Mouse (Mus musculus): Measurements from ENCODE around the gene Ebf1. TPM values are rescaled to one million over a fixed set of nuclear protein-coding genes. Genes with fewer than 3 reads are reported as not detected.

Gene Ebf1
- polyA plus RNA-seq, 1 experiment from 2014 or later, result 61.7 TPM

GRCm38 (mm10) chr11:44665156-44665682 is 48.1 kb downstream of the Ebf1 start:
- no peaks in the 10 kb centered on the region for H3K27me3 ChIP-seq (ENCODE audit: control insufficient read depth, insufficient read depth, low read length)
- 1% methylated on average over 18 of the region's 18 CpGs for WGBS

DNA sequence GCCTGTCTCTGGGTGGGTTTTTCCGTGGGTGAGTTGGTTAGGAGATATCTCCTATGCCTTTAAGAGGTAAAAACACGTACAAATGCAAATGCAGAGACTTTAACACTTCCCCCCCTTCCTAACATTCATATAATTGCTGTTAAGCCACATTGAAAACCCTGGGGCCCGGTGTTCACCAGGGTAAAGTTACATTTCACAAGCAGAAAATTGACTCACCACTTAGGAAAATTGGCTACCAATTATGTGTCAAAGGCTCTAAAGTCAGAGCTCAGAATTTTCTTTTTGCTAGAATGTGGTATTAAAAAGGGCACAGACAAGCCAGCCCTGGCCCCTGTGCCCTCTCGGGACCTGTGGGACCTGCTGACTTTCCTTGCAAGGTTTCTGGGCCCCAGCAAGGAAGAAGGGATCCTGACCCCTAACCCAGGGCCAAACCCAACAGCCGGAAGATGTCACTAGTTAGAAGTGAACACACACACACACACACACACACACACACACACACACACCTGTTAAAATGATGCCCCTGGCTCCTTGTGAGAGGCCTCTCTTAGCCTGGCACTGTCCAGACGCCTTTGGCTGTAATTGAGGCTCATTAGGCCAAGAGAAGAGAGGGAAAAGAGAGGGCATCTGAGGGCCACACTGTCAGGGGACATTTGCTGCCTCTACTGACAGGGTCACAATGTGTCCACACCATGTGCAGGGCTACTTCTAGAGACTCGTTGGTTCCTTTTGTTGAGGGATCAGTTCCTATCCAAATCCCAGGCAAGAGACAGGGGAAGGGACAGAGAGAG is 48.8 kb downstream of the Ebf1 start:
- H3K4me1 ChIP-seq (ENCODE audit: control insufficient read depth, insufficient read depth, low read length), result peaks cover 26% of the 10 kb centered on the region
- ATAC-seq (ENCODE audit: insufficient number of reproducible peaks, low FRiP score, low TSS enrichment, low read depth) (0 out of 2 replicates have a peak, but pooled peaks have one; percentile 22), DNase-seq (ENCODE audit: low spot score) (no peak)
- H3K36me3 ChIP-seq (ENCODE audit: control insufficient read depth, insufficient read depth, low read length), result no peaks in the 10 kb centered on the region
- H3K27ac ChIP-seq (replicated peaks; ENCODE audit: low read depth, low read length), result peak overlapping the region; percentile 37; the same call in 1 of the 2 replicates
- no peak overlapping the region for H3K9ac ChIP-seq (ENCODE audit: low read length)
- no peaks in the 10 kb centered on the region for H3K9me3 ChIP-seq (ENCODE audit: control insufficient read depth, low read length)
- no peak overlapping the region for H3K4me3 ChIP-seq (ENCODE audit: low read depth, low read length)
- peak overlapping the region; percentile 34 for H3K4me2 ChIP-seq (ENCODE audit: low read depth, severe bottlenecking)
- WGBS, result 12% methylated on average over 7 of the region's 7 CpGs
- H3K27me3 ChIP-seq (ENCODE audit: control insufficient read depth, insufficient read depth, low read length), result no peaks in the 10 kb centered on the region

More at GRCm38 (mm10) chr11:44665156-44665682, 48.1 kb downstream of the Ebf1 start:
- H3K4me3 ChIP-seq (ENCODE audit: low read depth, low read length), result no peak overlapping the region
- peak overlapping the region; percentile 58 for H3K9ac ChIP-seq (ENCODE audit: low read length)
- peak overlapping the region; percentile 37; the same call in 1 of the 2 replicates for H3K27ac ChIP-seq (replicated peaks; ENCODE audit: low read depth, low read length)
- no peaks in the 10 kb centered on the region for H3K9me3 ChIP-seq (ENCODE audit: control insufficient read depth, low read length)
- peaks cover 26% of the 10 kb centered on the region for H3K4me1 ChIP-seq (ENCODE audit: control insufficient read depth, insufficient read depth, low read length)
- peak overlapping the region; percentile 34 for H3K4me2 ChIP-seq (ENCODE audit: low read depth, severe bottlenecking)
- DNase-seq (ENCODE audit: low spot score) (peak; percentile 82), ATAC-seq (ENCODE audit: insufficient number of reproducible peaks, low FRiP score, low TSS enrichment, low read depth) (peak; percentile 90)
- no peaks in the 10 kb centered on the region for H3K36me3 ChIP-seq (ENCODE audit: control insufficient read depth, insufficient read depth, low read length)

DNA sequence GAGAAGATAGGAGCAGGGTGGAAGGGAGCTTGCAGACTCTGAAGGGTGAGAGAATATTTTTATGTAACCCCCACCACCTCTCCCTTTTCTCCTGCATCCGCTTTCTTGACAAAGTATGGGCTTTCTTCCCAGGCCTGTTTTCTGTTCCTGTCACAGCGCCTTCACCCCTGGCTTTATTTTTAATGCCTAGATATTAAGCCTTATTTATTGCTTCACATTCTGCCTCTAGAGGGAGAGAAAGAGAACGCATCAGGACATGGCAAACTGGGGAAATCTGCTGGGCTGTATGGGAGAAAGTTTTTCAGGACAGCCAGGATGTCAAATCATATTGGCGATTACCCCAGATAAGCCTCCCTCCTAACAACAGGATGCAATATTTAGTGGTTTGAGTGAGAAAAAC is 49.6 kb downstream of the Ebf1 start:
- DNase-seq (ENCODE audit: low spot score) (no peak), ATAC-seq (ENCODE audit: insufficient number of reproducible peaks, low FRiP score, low TSS enrichment, low read depth) (no peak)
- Histone ChIP-seq H3K27ac (replicated peaks; ENCODE audit: low read depth, low read length) (no peak overlapping the region), H3K4me3 (ENCODE audit: low read depth, low read length) (no peak overlapping the region), H3K4me2 (ENCODE audit: low read depth, severe bottlenecking) (no peak overlapping the region), H3K36me3 (ENCODE audit: control insufficient read depth, insufficient read depth, low read length) (no peaks in the 10 kb centered on the region), H3K27me3 (ENCODE audit: control insufficient read depth, insufficient read depth, low read length) (no peaks in the 10 kb centered on the region), H3K9me3 (ENCODE audit: control insufficient read depth, low read length) (no peaks in the 10 kb centered on the region), H3K9ac (ENCODE audit: low read length) (no peak overlapping the region), H3K4me1 (ENCODE audit: control insufficient read depth, insufficient read depth, low read length) (peaks cover 26% of the 10 kb centered on the region)
- 35% methylated on average over 4 of the region's 4 CpGs for WGBS

DNA sequence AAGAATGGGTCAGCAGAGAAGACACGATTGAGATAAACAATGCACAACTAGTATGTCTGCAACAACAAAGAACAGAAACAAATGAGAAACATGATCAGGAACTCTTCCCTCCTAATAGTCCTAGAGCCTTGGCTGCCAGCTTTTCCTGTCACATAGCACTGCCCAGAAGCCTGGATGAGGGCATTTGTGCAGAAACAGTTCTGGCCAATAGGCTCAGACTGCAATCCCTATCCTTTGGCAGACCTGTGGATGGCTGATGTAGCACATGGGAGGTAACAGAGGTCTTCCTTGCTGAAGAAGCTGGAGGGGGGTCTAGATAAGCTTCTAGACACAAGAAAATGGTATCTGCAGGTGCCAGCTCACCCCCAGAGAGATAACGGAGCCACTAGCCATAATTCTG is 64.2 kb downstream of the Ebf1 start:
- no peak overlapping the region for H3K4me2 ChIP-seq (ENCODE audit: low read depth, severe bottlenecking)
- H3K27me3 ChIP-seq (ENCODE audit: control insufficient read depth, insufficient read depth, low read length), result no peaks in the 10 kb centered on the region
- ATAC-seq (ENCODE audit: insufficient number of reproducible peaks, low FRiP score, low TSS enrichment, low read depth) (no peak), DNase-seq (ENCODE audit: low spot score) (no peak)
- H3K4me3 ChIP-seq (ENCODE audit: low read depth, low read length), result no peak overlapping the region
- H3K9ac ChIP-seq (ENCODE audit: low read length), result no peak overlapping the region
- no peaks in the 10 kb centered on the region for H3K36me3 ChIP-seq (ENCODE audit: control insufficient read depth, insufficient read depth, low read length)
- 90% methylated on average over 2 of the region's 2 CpGs for WGBS
- no peak overlapping the region for H3K27ac ChIP-seq (replicated peaks; ENCODE audit: low read depth, low read length)
- H3K4me1 ChIP-seq (ENCODE audit: control insufficient read depth, insufficient read depth, low read length), result peaks cover 23% of the 10 kb centered on the region
- no peaks in the 10 kb centered on the region for H3K9me3 ChIP-seq (ENCODE audit: control insufficient read depth, low read length)

- Histone ChIP-seq H3K4me1 (ENCODE audit: control insufficient read depth, insufficient read depth, low read length) (peaks cover 25% of the 10 kb centered on the region), H3K27ac (replicated peaks; ENCODE audit: low read depth, low read length) (no peak overlapping the region), H3K36me3 (ENCODE audit: control insufficient read depth, insufficient read depth, low read length) (no peaks in the 10 kb centered on the region), H3K27me3 (ENCODE audit: control insufficient read depth, insufficient read depth, low read length) (no peaks in the 10 kb centered on the region), H3K9ac (ENCODE audit: low read length) (no peak overlapping the region), H3K4me2 (ENCODE audit: low read depth, severe bottlenecking) (no peak overlapping the region), H3K4me3 (ENCODE audit: low read depth, low read length) (no peak overlapping the region), H3K9me3 (ENCODE audit: control insufficient read depth, low read length) (no peaks in the 10 kb centered on the region)
- ATAC-seq (ENCODE audit: insufficient number of reproducible peaks, low FRiP score, low TSS enrichment, low read depth) (no peak), DNase-seq (ENCODE audit: low spot score) (no peak)
- 91% methylated on average over 4 of the region's 4 CpGs for WGBS
Measured at GRCm38 (mm10) chr11:44681995-44682394, 64.9 kb downstream of the Ebf1 start.

DNA sequence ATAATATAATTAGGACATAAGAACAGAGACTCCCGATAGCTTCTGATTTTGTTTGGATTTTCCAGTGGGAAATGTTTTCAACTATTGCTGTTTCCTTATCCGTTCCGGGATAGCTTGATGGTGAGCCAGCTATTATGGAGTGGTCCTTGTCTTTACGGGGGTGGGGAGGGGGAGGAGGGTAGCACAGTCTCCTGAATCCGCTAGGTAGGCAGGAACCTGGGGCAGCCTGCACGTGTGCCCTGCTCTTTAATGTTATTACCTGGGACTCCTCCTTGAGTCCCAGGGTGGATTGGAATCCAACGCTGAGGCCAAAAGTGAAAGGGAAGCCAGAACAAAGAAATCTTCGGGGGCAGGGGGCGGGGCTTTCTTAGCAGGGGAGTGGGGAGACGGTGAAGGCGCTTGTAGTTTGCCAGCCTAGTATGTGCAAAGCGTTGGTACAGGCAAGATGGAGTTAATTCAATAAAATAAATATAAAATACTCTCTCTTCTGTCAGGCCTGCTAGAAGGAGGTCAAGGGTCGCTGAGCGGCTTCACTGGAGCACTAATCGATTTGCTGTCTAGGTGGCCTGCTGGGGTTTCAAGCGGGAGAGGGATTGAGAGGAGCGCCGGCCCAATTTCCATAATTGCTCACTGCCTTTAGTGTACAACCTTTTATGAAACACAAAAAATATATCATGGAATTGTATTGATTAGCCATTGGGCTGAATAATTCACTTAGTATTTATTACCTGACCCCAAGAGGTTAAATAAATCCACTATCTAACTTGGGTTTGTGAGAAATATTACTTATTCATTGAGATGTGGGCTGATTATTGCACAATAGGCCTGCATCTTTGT is 65.8 kb downstream of the Ebf1 start:
- Histone ChIP-seq H3K36me3 (ENCODE audit: control insufficient read depth, insufficient read depth, low read length) (no peaks in the 10 kb centered on the region), H3K27ac (replicated peaks; ENCODE audit: low read depth, low read length) (no peak overlapping the region), H3K4me3 (ENCODE audit: low read depth, low read length) (no peak overlapping the region), H3K9me3 (ENCODE audit: control insufficient read depth, low read length) (no peaks in the 10 kb centered on the region), H3K27me3 (ENCODE audit: control insufficient read depth, insufficient read depth, low read length) (no peaks in the 10 kb centered on the region), H3K9ac (ENCODE audit: low read length) (no peak overlapping the region), H3K4me1 (ENCODE audit: control insufficient read depth, insufficient read depth, low read length) (peaks cover 25% of the 10 kb centered on the region), H3K4me2 (ENCODE audit: low read depth, severe bottlenecking) (no peak overlapping the region)
- no peak for ATAC-seq (ENCODE audit: insufficient number of reproducible peaks, low FRiP score, low TSS enrichment, low read depth)
- 23% methylated on average over 18 of the region's 18 CpGs for WGBS
- DNase-seq (ENCODE audit: low spot score), result no peak

- Histone ChIP-seq H3K4me3 (ENCODE audit: low read depth, low read length) (no peak overlapping the region), H3K27ac (replicated peaks; ENCODE audit: low read depth, low read length) (no peak overlapping the region), H3K4me2 (ENCODE audit: low read depth, severe bottlenecking) (no peak overlapping the region), H3K27me3 (ENCODE audit: control insufficient read depth, insufficient read depth, low read length) (no peaks in the 10 kb centered on the region), H3K9ac (ENCODE audit: low read length) (no peak overlapping the region), H3K9me3 (ENCODE audit: control insufficient read depth, low read length) (no peaks in the 10 kb centered on the region), H3K36me3 (ENCODE audit: control insufficient read depth, insufficient read depth, low read length) (no peaks in the 10 kb centered on the region), H3K4me1 (ENCODE audit: control insufficient read depth, insufficient read depth, low read length) (peaks cover 27% of the 10 kb centered on the region)
- DNase-seq (ENCODE audit: low spot score) (no peak), ATAC-seq (ENCODE audit: insufficient number of reproducible peaks, low FRiP score, low TSS enrichment, low read depth) (no peak)
- 56% methylated on average over 20 of the region's 20 CpGs for WGBS
Measured at GRCm38 (mm10) chr11:44684486-44685076, 67.5 kb downstream of the Ebf1 start.

DNA sequence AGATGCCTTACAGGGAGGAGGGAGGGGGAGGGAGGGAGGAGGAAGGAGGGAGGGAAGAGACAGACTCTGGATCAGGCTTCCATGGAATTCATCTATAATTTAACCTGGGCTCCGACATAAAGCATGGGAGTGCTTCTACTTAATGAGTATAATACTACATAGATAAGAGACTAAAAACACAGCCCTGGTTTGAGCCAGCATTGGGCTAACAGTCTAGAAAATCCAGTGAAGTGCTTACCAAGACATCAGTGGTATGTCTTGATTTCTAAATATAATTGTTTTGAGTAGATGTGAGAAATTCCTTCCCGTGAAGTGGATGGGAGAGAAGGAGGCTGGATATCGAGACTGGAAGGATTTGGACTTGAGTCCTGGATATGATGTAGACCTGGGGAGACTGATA is 68.0 kb downstream of the Ebf1 start:
- H3K27ac ChIP-seq (replicated peaks; ENCODE audit: low read depth, low read length), result no peak overlapping the region
- H3K9me3 ChIP-seq (ENCODE audit: control insufficient read depth, low read length), result no peaks in the 10 kb centered on the region
- H3K4me2 ChIP-seq (ENCODE audit: low read depth, severe bottlenecking), result no peak overlapping the region
- H3K27me3 ChIP-seq (ENCODE audit: control insufficient read depth, insufficient read depth, low read length), result no peaks in the 10 kb centered on the region
- H3K4me3 ChIP-seq (ENCODE audit: low read depth, low read length), result no peak overlapping the region
- ATAC-seq (ENCODE audit: insufficient number of reproducible peaks, low FRiP score, low TSS enrichment, low read depth), result no peak
- no peaks in the 10 kb centered on the region for H3K36me3 ChIP-seq (ENCODE audit: control insufficient read depth, insufficient read depth, low read length)
- H3K9ac ChIP-seq (ENCODE audit: low read length), result no peak overlapping the region
- H3K4me1 ChIP-seq (ENCODE audit: control insufficient read depth, insufficient read depth, low read length), result peaks cover 27% of the 10 kb centered on the region
- no peak for DNase-seq (ENCODE audit: low spot score)
- 78% methylated on average over 3 of the region's 3 CpGs for WGBS

Data from limb, embryonic 11.5 days (tissue).